Mouse (Mus musculus): ENCODE data around the gene Ranbp10.

DNA sequence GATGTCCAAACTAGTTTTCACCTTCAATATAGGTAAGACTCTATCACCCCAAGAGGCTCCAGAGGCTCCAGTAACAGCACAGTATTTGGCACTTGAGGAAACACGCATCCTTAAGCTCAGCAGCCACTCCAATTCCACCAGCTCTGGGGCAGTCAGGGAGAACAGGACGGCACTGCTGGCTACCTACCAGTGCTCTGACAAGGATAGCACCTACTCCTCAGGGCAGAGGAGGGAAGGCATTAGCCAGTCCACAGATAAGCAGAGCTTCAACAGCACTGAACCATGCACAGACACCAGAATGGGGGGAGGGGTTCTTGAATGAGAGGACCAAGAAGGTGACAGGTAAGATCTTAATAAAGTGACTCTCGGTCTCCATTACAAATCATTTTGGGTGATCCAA, 7.5 kb downstream of the Ranbp10 start:
- TF ChIP-seq CTCF (IDR thresholded peaks at IDR 0.05; ENCODE audit: low read depth) (no peak), EP300 (optimal IDR thresholded peaks at IDR 0.05) (no peak)
